Mouse (Mus musculus) macrophage (primary cell): Measurements from ENCODE around the gene Babam2. TPM values are rescaled to one million over a fixed set of nuclear protein-coding genes. Genes with fewer than 3 reads are reported as not detected.

Experiments
- H3K27ac ChIP-seq: fragments of 350-480 bp; formaldehyde crosslinking; 2 replicates; pipeline ENCODE4 v1.9.0; 2021
- H3K36me3 ChIP-seq: fragments of 350-480 bp; formaldehyde crosslinking; 2 replicates; pipeline ENCODE4 v1.9.0; 2021; ENCODE audit errors: inconsistent target
- H3K4me3 ChIP-seq: fragments of 350-480 bp; formaldehyde crosslinking; 2 replicates; pipeline ENCODE4 v1.9.0; 2021; ENCODE audit errors: inconsistent target
- H3K79me2 ChIP-seq: fragments of 350-480 bp; formaldehyde crosslinking; 2 replicates; pipeline ENCODE4 v1.9.0; 2021; ENCODE audit errors: inconsistent target
- WGBS: methylation state at CpG from one replicate; pipeline ENCODE4 v1.1.7; 2026; ENCODE audit warnings: inconsistent platforms; ENCODE audit not compliant: missing documents; 5-methylcytosine and 5-hydroxymethylcytosine counted together
- polyA plus RNA-seq: library from polyadenylated mRNA; stranded (reverse); fragments of 250-400 nt; gene quantifications from 3 replicates; pipeline ENCODE4 v1.2.4, GENCODE M21; 2018; ENCODE audit warnings: inconsistent platforms

Babam2 gene
- polyA plus RNA-seq, 1 experiment from 2014 or later = 78.4 TPM

- H3K4me3 ChIP-seq = no peak overlapping the region
- no peaks in the 10 kb centered on the region for H3K79me2 ChIP-seq
- H3K36me3 ChIP-seq = no peaks in the 10 kb centered on the region
- H3K27ac ChIP-seq = peak overlapping the region; percentile 88
- WGBS = 0% methylated on average over 3 of the region's 3 CpGs
These were observed 184.8 kb downstream of the Babam2 start for GRCm38 (mm10) chr5:31882297-31882696.

DNA sequence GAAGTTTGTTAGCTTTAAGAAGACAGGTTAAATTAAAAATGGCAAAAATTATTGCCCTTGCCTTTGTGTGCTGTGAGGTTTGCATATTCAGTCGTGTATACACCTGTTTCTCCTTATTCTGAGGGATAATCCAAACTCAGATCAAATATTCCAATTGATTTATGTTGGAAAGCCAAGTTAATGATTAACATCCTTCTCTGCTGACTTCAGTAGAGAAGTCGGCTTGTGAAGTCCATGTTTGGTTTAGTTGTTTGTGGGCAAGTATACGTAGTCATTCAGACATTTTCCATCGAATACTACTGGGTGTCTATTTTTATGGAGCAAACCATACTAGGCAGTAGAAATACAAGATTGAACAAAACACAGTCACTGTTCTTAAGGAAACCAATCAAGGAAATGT is 187.5 kb downstream of the Babam2 start:
- WGBS = 96% methylated on average over 4 of the region's 4 CpGs
- no peak overlapping the region for H3K27ac ChIP-seq
- no peaks in the 10 kb centered on the region for H3K36me3 ChIP-seq
- H3K79me2 ChIP-seq = no peaks in the 10 kb centered on the region
- H3K4me3 ChIP-seq = no peak overlapping the region

DNA sequence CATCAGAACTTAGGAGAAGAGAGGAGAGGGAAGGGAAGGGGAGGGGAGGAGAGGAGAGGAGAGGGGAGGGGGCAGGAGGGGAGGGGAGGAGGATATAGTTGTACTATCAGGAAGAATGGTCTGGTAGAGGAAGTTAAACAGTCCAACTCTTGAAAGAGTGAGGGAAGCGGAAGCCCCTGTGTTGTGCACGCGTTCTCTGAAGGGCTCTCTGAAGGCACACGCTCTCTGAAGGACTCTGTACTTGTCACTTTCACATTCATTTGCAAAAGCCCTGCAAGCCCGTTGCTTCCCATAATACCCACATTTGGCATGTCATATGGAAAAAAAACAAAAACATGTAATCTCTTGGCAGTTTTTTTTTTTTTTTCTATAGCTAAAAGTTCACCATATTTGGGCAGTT is 190.1 kb downstream of the Babam2 start:
- Histone ChIP-seq H3K27ac (no peak overlapping the region), H3K36me3 (no peaks in the 10 kb centered on the region), H3K4me3 (no peak overlapping the region), H3K79me2 (no peaks in the 10 kb centered on the region)
- WGBS = 19% methylated on average over 5 of the region's 5 CpGs

GRCm38 (mm10) chr5:31888341-31888740 is 190.9 kb downstream of the Babam2 start:
- H3K4me3 ChIP-seq = no peak overlapping the region
- WGBS = 97% methylated on average over 3 of the region's 3 CpGs
- no peaks in the 10 kb centered on the region for H3K36me3 ChIP-seq
- H3K27ac ChIP-seq = no peak overlapping the region
- H3K79me2 ChIP-seq = no peaks in the 10 kb centered on the region

- Histone ChIP-seq H3K27ac (no peak overlapping the region), H3K79me2 (no peaks in the 10 kb centered on the region), H3K4me3 (no peak overlapping the region), H3K36me3 (no peaks in the 10 kb centered on the region)
- 93% methylated on average over 4 of the region's 4 CpGs for WGBS
These were observed 195.1 kb downstream of the Babam2 start for GRCm38 (mm10) chr5:31892631-31893030.

- H3K4me3 ChIP-seq = no peak overlapping the region
- no peaks in the 10 kb centered on the region for H3K36me3 ChIP-seq
- H3K79me2 ChIP-seq = no peaks in the 10 kb centered on the region
- H3K27ac ChIP-seq = no peak overlapping the region
- WGBS = 85% methylated on average over 3 of the region's 3 CpGs
These were observed 202.4 kb downstream of the Babam2 start for GRCm38 (mm10) chr5:31899901-31900300.

DNA sequence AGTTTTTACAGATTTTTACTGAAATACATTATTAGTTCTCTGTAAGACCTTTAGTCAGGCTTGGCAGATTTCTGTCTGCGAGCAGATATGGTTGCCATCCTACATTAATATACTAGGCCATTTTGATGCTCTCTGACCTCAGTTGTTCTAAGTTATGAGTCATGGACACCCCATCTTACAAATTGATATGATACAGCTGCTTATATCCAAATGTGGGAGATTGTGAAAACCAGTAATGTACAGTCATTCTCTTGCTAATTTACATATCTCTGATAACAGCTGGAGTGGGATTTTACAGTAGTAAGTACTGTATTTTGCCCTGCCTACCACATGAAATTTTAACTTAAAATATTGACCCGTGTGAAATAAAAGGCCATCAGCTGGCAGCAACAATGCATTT is 204.7 kb downstream of the Babam2 start:
- H3K27ac ChIP-seq = no peak overlapping the region
- H3K4me3 ChIP-seq = no peak overlapping the region
- H3K36me3 ChIP-seq = no peaks in the 10 kb centered on the region
- WGBS = 92% methylated on average over 2 of the region's 2 CpGs
- H3K79me2 ChIP-seq = no peaks in the 10 kb centered on the region

GRCm38 (mm10) chr5:31902891-31903290 is 205.4 kb downstream of the Babam2 start:
- 95% methylated on average over 5 of the region's 5 CpGs for WGBS
- Histone ChIP-seq H3K27ac (no peak overlapping the region), H3K79me2 (no peaks in the 10 kb centered on the region), H3K4me3 (no peak overlapping the region), H3K36me3 (no peaks in the 10 kb centered on the region)

DNA sequence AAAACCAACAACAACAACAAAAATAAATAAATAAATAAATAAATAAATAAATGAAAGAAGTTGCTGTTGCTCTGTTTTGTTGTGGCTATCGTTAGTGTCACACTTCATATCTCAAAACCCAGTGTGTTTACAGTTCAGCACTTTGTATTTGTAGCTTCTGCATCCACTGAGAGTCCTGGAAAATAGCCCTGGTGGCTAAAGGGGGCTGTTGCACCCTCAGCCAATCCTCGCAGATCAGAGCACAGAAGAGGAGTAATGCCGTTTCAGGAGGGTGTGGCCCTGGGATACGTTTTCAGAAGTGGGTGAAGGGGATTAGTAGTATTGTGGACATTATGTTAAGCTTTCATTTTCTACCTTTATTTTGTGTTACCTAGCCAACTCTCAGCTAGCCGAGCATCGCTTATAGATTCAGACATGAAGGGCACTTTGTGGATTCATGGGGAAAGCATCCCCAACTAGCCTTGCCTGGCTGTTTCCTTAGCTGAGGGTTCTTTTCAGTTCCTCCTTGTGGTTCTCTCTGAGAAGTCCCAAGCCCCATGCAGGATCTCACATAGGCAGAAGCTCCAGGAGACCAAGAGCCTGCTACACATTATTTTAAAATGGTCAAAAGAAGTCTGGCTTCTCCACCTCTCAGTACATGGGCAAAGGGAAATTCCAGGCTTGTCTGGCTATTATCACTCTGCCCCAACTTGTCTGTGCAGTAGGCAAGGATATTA is 207.6 kb downstream of the Babam2 start:
- H3K4me3 ChIP-seq = no peak overlapping the region
- 73% methylated on average over 6 of the region's 6 CpGs for WGBS
- H3K79me2 ChIP-seq = no peaks in the 10 kb centered on the region
- H3K36me3 ChIP-seq = no peaks in the 10 kb centered on the region
- H3K27ac ChIP-seq = no peak overlapping the region

DNA sequence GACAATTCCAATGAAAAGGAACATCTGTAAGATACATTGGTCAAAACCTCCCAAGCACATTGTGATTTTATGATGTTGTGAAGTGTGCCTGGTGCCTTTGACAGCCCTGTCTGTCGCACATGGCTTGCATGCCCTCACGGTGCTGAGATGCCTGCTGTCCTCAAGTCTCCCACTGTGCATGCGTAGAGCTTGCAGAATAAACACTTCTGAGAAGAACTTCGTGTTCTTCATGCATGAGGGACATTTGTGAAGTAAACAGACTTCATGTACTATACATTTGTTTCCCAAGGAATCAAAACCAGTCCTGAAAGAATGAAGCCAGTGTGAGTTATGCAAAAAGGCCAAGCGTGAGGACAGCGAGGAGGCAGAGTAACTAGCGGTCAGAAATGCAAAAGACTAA is 208.3 kb downstream of the Babam2 start:
- 98% methylated on average over 7 of the region's 7 CpGs for WGBS
- H3K4me3 ChIP-seq = no peak overlapping the region
- no peaks in the 10 kb centered on the region for H3K79me2 ChIP-seq
- H3K27ac ChIP-seq = no peak overlapping the region
- H3K36me3 ChIP-seq = no peaks in the 10 kb centered on the region

- Histone ChIP-seq H3K27ac (no peak overlapping the region), H3K4me3 (no peak overlapping the region), H3K79me2 (no peaks in the 10 kb centered on the region), H3K36me3 (no peaks in the 10 kb centered on the region)
- WGBS = 84% methylated on average over 7 of the region's 7 CpGs
These were observed 208.9 kb downstream of the Babam2 start for GRCm38 (mm10) chr5:31906286-31906951.

- Histone ChIP-seq H3K36me3 (no peaks in the 10 kb centered on the region), H3K79me2 (no peaks in the 10 kb centered on the region), H3K27ac (no peak overlapping the region), H3K4me3 (no peak overlapping the region)
- 13% methylated on average over 2 of the region's 2 CpGs for WGBS
These were observed 210.5 kb downstream of the Babam2 start for GRCm38 (mm10) chr5:31907959-31908358.

- no peak overlapping the region for H3K4me3 ChIP-seq
- WGBS = 86% methylated on average over 2 of the region's 2 CpGs
- no peaks in the 10 kb centered on the region for H3K79me2 ChIP-seq
- no peaks in the 10 kb centered on the region for H3K36me3 ChIP-seq
- no peak overlapping the region for H3K27ac ChIP-seq
These were observed 211.3 kb downstream of the Babam2 start for GRCm38 (mm10) chr5:31908818-31909217.

DNA sequence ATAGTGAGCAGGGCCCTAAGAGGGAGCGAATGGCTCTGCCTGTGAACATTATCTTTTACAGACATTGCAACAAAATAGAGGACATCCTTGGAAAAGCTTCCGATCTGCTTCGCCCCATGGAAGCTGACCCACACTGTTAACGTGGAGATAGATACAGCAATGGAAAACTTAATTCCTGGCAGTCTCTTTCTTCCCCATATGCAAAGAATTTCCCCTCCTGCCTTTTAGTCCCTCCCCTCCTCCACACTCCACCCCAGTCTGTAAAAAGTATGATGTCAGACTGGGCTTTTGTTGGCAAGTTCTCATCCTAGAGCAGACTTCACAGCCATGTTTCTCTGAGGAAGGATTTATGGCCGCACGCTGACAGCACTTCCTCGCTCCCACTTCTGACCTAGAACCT is 218.8 kb downstream of the Babam2 start:
- H3K27ac ChIP-seq = no peak overlapping the region
- H3K79me2 ChIP-seq = no peaks in the 10 kb centered on the region
- no peak overlapping the region for H3K4me3 ChIP-seq
- H3K36me3 ChIP-seq = no peaks in the 10 kb centered on the region
- 92% methylated on average over 7 of the region's 7 CpGs for WGBS

GRCm38 (mm10) chr5:31918566-31918965 is 221.1 kb downstream of the Babam2 start:
- Histone ChIP-seq H3K27ac (no peak overlapping the region), H3K79me2 (no peaks in the 10 kb centered on the region), H3K4me3 (no peak overlapping the region), H3K36me3 (no peaks in the 10 kb centered on the region)
- 38% methylated on average over 4 of the region's 4 CpGs for WGBS
